Mouse (Mus musculus): ENCODE data around the gene Sv2a.

- TF ChIP-seq CTCF (IDR thresholded peaks at IDR 0.05) (no peak), POLR2A (IDR thresholded peaks at IDR 0.05; ENCODE audit: insufficient read depth, low read depth, low read length) (no peak)
Measured at GRCm38 (mm10) chr3:96170276-96170675, 10.7 kb upstream of the Sv2a start.

Measured in heart, adult 2 months (tissue).